Mouse (Mus musculus) myocyte (in vitro differentiated cells): ENCODE measurements at regions not wholly inside any gene's neighbourhood (a gene's known extent, or its start where the extent isn't known, plus 50 kb on each side); places are given as distances from the start of the nearest gene placed in this dataset.

Source experiments
- E2F4 ChIP-seq: IDR thresholded peaks from one replicate; pipeline ENCODE4 v1.6.1; 2011; ENCODE audit warnings: mild to moderate bottlenecking, control low read depth, moderate library complexity; ENCODE audit not compliant: insufficient read depth
- MAX ChIP-seq: IDR thresholded peaks from one replicate; pipeline ENCODE4 v1.6.1; 2011; ENCODE audit warnings: low read depth, mild to moderate bottlenecking, control low read depth
- MYOD1 ChIP-seq, 3 experiments: IDR thresholded peaks; one replicate each; pipeline ENCODE4 v1.6.1; 2011; ENCODE audit warnings: control low read depth in 2 of 3, low read depth in 2 of 3, mild to moderate bottlenecking in 2 of 3, moderate library complexity in 1 of 3; ENCODE audit not compliant: insufficient read length in 2 of 3, control insufficient read depth in 1 of 3
- MYOG ChIP-seq, 3 experiments: IDR thresholded peaks; one replicate each; pipeline ENCODE4 v1.6.1; 2011; ENCODE audit warnings: control low read depth in 2 of 3, low read depth in 2 of 3, mild to moderate bottlenecking in 2 of 3; ENCODE audit not compliant: insufficient read length in 2 of 3, control insufficient read depth in 1 of 3, insufficient read depth in 1 of 3
- POLR2A ChIP-seq: IDR thresholded peaks from one replicate; pipeline ENCODE4 v1.6.1; 2011; ENCODE audit warnings: low read depth, mild to moderate bottlenecking, control low read depth, moderate library complexity; ENCODE audit not compliant: insufficient read length
- POLR2AphosphoS2 ChIP-seq: IDR thresholded peaks from one replicate; pipeline ENCODE4 v1.6.1; 2011; ENCODE audit warnings: low read depth, control low read depth; ENCODE audit not compliant: insufficient read length
- REST ChIP-seq: IDR thresholded peaks from one replicate; pipeline ENCODE4 v1.6.1; 2011; ENCODE audit warnings: mild to moderate bottlenecking, control low read depth, moderate library complexity; ENCODE audit not compliant: insufficient read depth, insufficient read length
- TCF12 ChIP-seq: IDR thresholded peaks from one replicate; pipeline ENCODE4 v1.6.1; 2011; ENCODE audit warnings: mild to moderate bottlenecking, control low read depth; ENCODE audit not compliant: poor library complexity, insufficient read depth, severe bottlenecking
- USF1 ChIP-seq: IDR thresholded peaks from one replicate; pipeline ENCODE4 v1.6.1; 2011; ENCODE audit warnings: low read depth, mild to moderate bottlenecking, control low read depth, moderate library complexity

DNA sequence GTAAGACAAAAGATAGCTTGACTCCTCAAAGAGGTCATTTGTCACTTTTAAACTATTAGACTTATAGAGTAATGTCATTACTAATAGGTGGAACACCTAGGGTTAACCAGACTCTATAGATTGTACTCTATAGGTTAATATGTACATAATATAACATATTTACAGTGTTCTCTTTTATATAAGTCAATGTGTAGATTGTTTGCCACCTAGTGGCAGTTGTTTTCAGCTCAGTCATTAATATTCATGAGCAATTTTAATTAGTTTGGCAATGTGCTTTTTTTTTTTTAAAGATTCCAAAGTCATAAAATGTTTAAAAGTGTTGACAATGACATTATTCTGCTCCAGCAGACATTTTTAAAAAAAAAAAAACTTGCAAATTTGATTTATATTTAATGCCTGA, 164.4 kb upstream of the L3mbtl3 start:
- TF ChIP-seq E2F4 (no peak), MYOG (IDR thresholded peaks at IDR 0.05; ENCODE audit: control insufficient read depth in 1 of 3, insufficient read depth in 1 of 3, insufficient read length in 2 of 3, low read depth in 2 of 3) (no peak), MAX (no peak), POLR2A (no peak), USF1 (no peak), POLR2AphosphoS2 (no peak), REST (no peak), MYOD1 (IDR thresholded peaks at IDR 0.05; ENCODE audit: control insufficient read depth in 1 of 3, insufficient read length in 2 of 3, low read depth in 2 of 3) (no peak), TCF12 (no peak)
